Mouse (Mus musculus) neural tube, embryonic 15.5 days (tissue): ENCODE measurements around the gene Cd52. TPM values are rescaled to one million over a fixed set of nuclear protein-coding genes. Genes with fewer than 3 reads are reported as not detected.

ENCODE experiments used
- ATAC-seq: fragments of 200-750 bp; cut with Nextera tagmentation; 2 replicates; pipeline ENCODE4 v1.8.0; 2017; ENCODE audit warnings: mild to moderate bottlenecking, moderate TSS enrichment, moderate library complexity; ENCODE audit not compliant: low FRiP score
- H3K27ac ChIP-seq: fragments of 300-500 bp; sonication (generic); replicated peaks from 2 replicates; pipeline ENCODE4 v1.5.1; 2015; ENCODE audit warnings: mild to moderate bottlenecking, inconsistent platforms
- H3K27me3 ChIP-seq: fragments of 300-500 bp; sonication (generic); replicated peaks from 2 replicates; pipeline ENCODE4 v1.6.1; 2015; ENCODE audit warnings: inconsistent platforms
- H3K36me3 ChIP-seq: fragments of 300-500 bp; sonication (generic); 2 replicates; pipeline ENCODE4 v1.6.1; 2015; ENCODE audit warnings: inconsistent platforms
- H3K4me1 ChIP-seq: fragments of 300-500 bp; sonication (generic); 2 replicates; pipeline ENCODE4 v1.6.1; 2015; ENCODE audit warnings: inconsistent platforms
- H3K4me2 ChIP-seq: fragments of 300-500 bp; sonication (generic); 2 replicates; pipeline ENCODE4 v1.6.1; 2015; ENCODE audit warnings: inconsistent platforms, mild to moderate bottlenecking, moderate library complexity
- H3K4me3 ChIP-seq: fragments of 300-500 bp; sonication (generic); replicated peaks from 2 replicates; pipeline ENCODE4 v1.5.1; 2015; ENCODE audit warnings: mild to moderate bottlenecking, inconsistent platforms
- H3K9ac ChIP-seq: fragments of 300-500 bp; sonication (generic); replicated peaks from 2 replicates; pipeline ENCODE4 v1.6.1; 2015; ENCODE audit warnings: mild to moderate bottlenecking, inconsistent platforms
- H3K9me3 ChIP-seq: fragments of 300-500 bp; sonication (generic); replicated peaks from 2 replicates; pipeline ENCODE4 v1.6.1; 2016; ENCODE audit warnings: inconsistent platforms
- WGBS: fragments of 180-500 bp; shearing (Covaris S2); methylation state at CpG from one replicate; pipeline ENCODE4 v1.1.7; 2015; ENCODE audit warnings: mixed read lengths; 5-methylcytosine and 5-hydroxymethylcytosine counted together
- polyA plus RNA-seq: library from polyadenylated mRNA; unstranded; fragments of >200 nt; fragmentation: Nextera tagmentation; extraction: Ambion mirVana; gene quantifications from 2 replicates; pipeline ENCODE4 v1.2.1, GENCODE M21; 2015

Cd52 gene
- polyA plus RNA-seq, 1 experiment from 2014 or later: 5.6 TPM

- ATAC-seq: peak; percentile 97
- Histone ChIP-seq H3K4me2 (peak within 1 kb of the TSS; percentile 74), H3K4me3 (peak within 1 kb of the TSS; percentile 91), H3K9ac (peak within 1 kb of the TSS; percentile 77), H3K27ac (0 out of 2 replicates have a peak within 1 kb of the TSS, but pooled peaks have one; percentile 33), H3K4me1 (peaks cover 9% of the 10 kb centered on the region), H3K27me3 (no peaks in the 10 kb centered on the region), H3K9me3 (no peaks in the 10 kb centered on the region), H3K36me3 (no peaks in the 10 kb centered on the region)
- 17% methylated on average over 34 of the region's 34 CpGs for WGBS
Observed at GRCm38 (mm10) chr4:134101979-134102741, 7.3 kb upstream of the Cd52 start, which contains the start of gene Ubxn11. Gene Ubxn11, plus strand, starts transcription at chr4:134102570.

GRCm38 (mm10) chr4:134100245-134100644, 5.4 kb upstream of the Cd52 start:
- Histone ChIP-seq H3K9me3 (no peaks in the 10 kb centered on the region), H3K4me3 (no peak overlapping the region), H3K4me1 (peaks cover 9% of the 10 kb centered on the region), H3K27ac (no peak overlapping the region), H3K27me3 (no peaks in the 10 kb centered on the region), H3K9ac (no peak overlapping the region), H3K36me3 (no peaks in the 10 kb centered on the region), H3K4me2 (no peak overlapping the region)
- WGBS: 86% methylated on average over 4 of the region's 4 CpGs
- no peak for ATAC-seq

- Histone ChIP-seq H3K4me1 (peaks cover 9% of the 10 kb centered on the region), H3K4me3 (no peak overlapping the region), H3K9me3 (no peaks in the 10 kb centered on the region), H3K9ac (no peak overlapping the region), H3K27ac (no peak overlapping the region), H3K27me3 (no peaks in the 10 kb centered on the region), H3K4me2 (no peak overlapping the region), H3K36me3 (no peaks in the 10 kb centered on the region)
- 78% methylated on average over 8 of the region's 8 CpGs for WGBS
- no peak for ATAC-seq
Observed at GRCm38 (mm10) chr4:134098628-134099027, 3.7 kb upstream of the Cd52 start.

GRCm38 (mm10) chr4:134097015-134097608, 2.2 kb upstream of the Cd52 start:
- Histone ChIP-seq H3K36me3 (no peaks in the 10 kb centered on the region), H3K27ac (no peak overlapping the region), H3K27me3 (no peaks in the 10 kb centered on the region), H3K4me1 (no peaks in the 10 kb centered on the region), H3K4me2 (no peak overlapping the region), H3K9me3 (no peaks in the 10 kb centered on the region), H3K9ac (no peak overlapping the region), H3K4me3 (no peak overlapping the region)
- 87% methylated on average over 5 of the region's 5 CpGs for WGBS
- ATAC-seq: no peak

- no peak for ATAC-seq
- H3K4me1 ChIP-seq: no peaks in the 10 kb centered on the region
- H3K9ac ChIP-seq: no peak overlapping the region
- 88% methylated on average over 3 of the region's 3 CpGs for WGBS
- H3K36me3 ChIP-seq: no peaks in the 10 kb centered on the region
- H3K9me3 ChIP-seq: no peaks in the 10 kb centered on the region
- H3K4me2 ChIP-seq: no peak overlapping the region
- no peak overlapping the region for H3K27ac ChIP-seq
- H3K4me3 ChIP-seq: no peak overlapping the region
- H3K27me3 ChIP-seq: no peaks in the 10 kb centered on the region
Observed at GRCm38 (mm10) chr4:134096120-134096519, 1.2 kb upstream of the Cd52 start.

- Histone ChIP-seq H3K27ac (no peak overlapping the region), H3K9me3 (no peaks in the 10 kb centered on the region), H3K4me2 (no peak overlapping the region), H3K4me3 (no peak overlapping the region), H3K4me1 (no peaks in the 10 kb centered on the region), H3K27me3 (no peaks in the 10 kb centered on the region), H3K9ac (no peak overlapping the region), H3K36me3 (no peaks in the 10 kb centered on the region)
- WGBS: 89% methylated on average over 7 of the region's 7 CpGs
- ATAC-seq: no peak
Observed at GRCm38 (mm10) chr4:134094004-134094564, 798 bp downstream of the Cd52 start.

GRCm38 (mm10) chr4:134092382-134093288, 2.2 kb downstream of the Cd52 start:
- WGBS: 75% methylated on average over 6 of the region's 6 CpGs
- no peaks in the 10 kb centered on the region for H3K4me1 ChIP-seq
- H3K27me3 ChIP-seq: no peaks in the 10 kb centered on the region
- no peak overlapping the region for H3K4me3 ChIP-seq
- H3K27ac ChIP-seq: no peak overlapping the region
- no peaks in the 10 kb centered on the region for H3K9me3 ChIP-seq
- no peaks in the 10 kb centered on the region for H3K36me3 ChIP-seq
- H3K9ac ChIP-seq: no peak overlapping the region
- no peak overlapping the region for H3K4me2 ChIP-seq
- no peak for ATAC-seq

- 88% methylated on average over 6 of the region's 6 CpGs for WGBS
- ATAC-seq: no peak
- H3K27ac ChIP-seq: no peak overlapping the region
Observed at GRCm38 (mm10) chr4:134091225-134091529, 3.7 kb downstream of the Cd52 start.

GRCm38 (mm10) chr4:134090521-134091224, 4.2 kb downstream of the Cd52 start:
- Histone ChIP-seq H3K27me3 (no peaks in the 10 kb centered on the region), H3K9ac (no peak overlapping the region), H3K36me3 (no peaks in the 10 kb centered on the region), H3K27ac (no peak overlapping the region), H3K4me1 (no peaks in the 10 kb centered on the region), H3K9me3 (no peaks in the 10 kb centered on the region), H3K4me3 (no peak overlapping the region), H3K4me2 (no peak overlapping the region)
- 90% methylated on average over 16 of the region's 16 CpGs for WGBS
- ATAC-seq: no peak

More at GRCm38 (mm10) chr4:134091225-134091529, 3.7 kb downstream of the Cd52 start:
- no peaks in the 10 kb centered on the region for H3K9me3 ChIP-seq
- no peaks in the 10 kb centered on the region for H3K27me3 ChIP-seq
- no peak overlapping the region for H3K4me2 ChIP-seq
- no peak overlapping the region for H3K4me3 ChIP-seq
- H3K4me1 ChIP-seq: no peaks in the 10 kb centered on the region
- no peaks in the 10 kb centered on the region for H3K36me3 ChIP-seq
- H3K9ac ChIP-seq: no peak overlapping the region

- H3K4me1 ChIP-seq: no peaks in the 10 kb centered on the region
- H3K27me3 ChIP-seq: no peaks in the 10 kb centered on the region
- H3K9ac ChIP-seq: no peak overlapping the region
- H3K4me3 ChIP-seq: no peak overlapping the region
- H3K9me3 ChIP-seq: no peaks in the 10 kb centered on the region
- ATAC-seq: no peak
- H3K36me3 ChIP-seq: no peaks in the 10 kb centered on the region
- WGBS: 82% methylated on average over 9 of the region's 9 CpGs
- H3K27ac ChIP-seq: no peak overlapping the region
- H3K4me2 ChIP-seq: no peak overlapping the region
Observed at GRCm38 (mm10) chr4:134089029-134089428, 5.9 kb downstream of the Cd52 start.

GRCm38 (mm10) chr4:134087412-134087811, 7.5 kb downstream of the Cd52 start:
- WGBS: 52% methylated on average over 7 of the region's 7 CpGs
- Histone ChIP-seq H3K36me3 (no peaks in the 10 kb centered on the region), H3K4me3 (no peak overlapping the region), H3K4me1 (peaks cover 2% of the 10 kb centered on the region), H3K4me2 (peak overlapping the region; percentile 26; the same call in 1 of the 2 replicates), H3K27ac (no peak overlapping the region), H3K9ac (no peak overlapping the region), H3K27me3 (peaks cover 5% of the 10 kb centered on the region), H3K9me3 (no peaks in the 10 kb centered on the region)
- ATAC-seq: no peak
